Mouse (Mus musculus) brain, adult 10 weeks (tissue): Measurements from ENCODE around the gene Mettl5. TPM values are rescaled to one million over a fixed set of nuclear protein-coding genes. Genes with fewer than 3 reads are reported as not detected.

Experiments
- polyA plus RNA-seq: library from polyadenylated mRNA; stranded (reverse); fragments of 350-450 nt; fragmentation: Illumina TruSeq; extraction: RNeasy Lipid Tissue Mini Kit (QIAGEN cat#74804); gene quantifications from one replicate; pipeline ENCODE4 v1.2.3, GENCODE M21; 2015; ENCODE audit warnings: low read depth, low replicate concordance

Gene Mettl5
- 28.7 TPM for polyA plus RNA-seq

GRCm38 (mm10) chr2:69885451-69886305 lies at the start of gene Mettl5:
Mettl5 (minus strand) TSS chr2:69885615.

DNA sequence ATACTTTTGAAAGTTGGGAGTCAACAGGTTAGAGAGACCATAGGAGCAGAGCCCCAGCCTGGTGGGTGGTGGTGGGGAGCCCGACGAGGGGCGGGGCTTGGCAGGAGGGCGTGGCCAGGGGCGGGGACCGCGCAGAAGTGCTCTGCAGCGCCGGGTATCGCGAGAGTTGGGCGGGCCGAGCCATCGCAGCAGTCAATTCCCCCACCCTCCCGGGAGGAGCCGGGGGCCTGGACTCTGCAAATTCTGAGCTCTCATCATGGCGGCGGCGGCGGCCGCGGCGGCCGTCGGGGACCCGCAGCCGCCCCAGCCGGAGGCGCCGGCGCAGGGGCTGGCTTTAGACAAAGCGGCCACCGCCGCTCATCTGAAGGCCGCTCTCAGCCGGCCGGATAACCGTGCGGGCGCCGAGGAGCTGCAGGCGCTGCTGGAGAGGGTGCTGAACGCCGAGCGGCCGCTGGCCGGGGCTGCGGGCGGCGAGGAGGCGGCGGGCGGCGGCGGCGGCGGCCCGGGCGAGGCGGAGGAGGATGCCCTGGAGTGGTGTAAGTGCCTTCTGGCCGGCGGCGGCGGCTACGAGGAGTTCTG lies 11.7 kb upstream of the Mettl5 start, which contains the start of gene Ubr3:
Gene Ubr3, plus strand, starts transcription at position 208 of the 579 bp plus-strand sequence.

DNA sequence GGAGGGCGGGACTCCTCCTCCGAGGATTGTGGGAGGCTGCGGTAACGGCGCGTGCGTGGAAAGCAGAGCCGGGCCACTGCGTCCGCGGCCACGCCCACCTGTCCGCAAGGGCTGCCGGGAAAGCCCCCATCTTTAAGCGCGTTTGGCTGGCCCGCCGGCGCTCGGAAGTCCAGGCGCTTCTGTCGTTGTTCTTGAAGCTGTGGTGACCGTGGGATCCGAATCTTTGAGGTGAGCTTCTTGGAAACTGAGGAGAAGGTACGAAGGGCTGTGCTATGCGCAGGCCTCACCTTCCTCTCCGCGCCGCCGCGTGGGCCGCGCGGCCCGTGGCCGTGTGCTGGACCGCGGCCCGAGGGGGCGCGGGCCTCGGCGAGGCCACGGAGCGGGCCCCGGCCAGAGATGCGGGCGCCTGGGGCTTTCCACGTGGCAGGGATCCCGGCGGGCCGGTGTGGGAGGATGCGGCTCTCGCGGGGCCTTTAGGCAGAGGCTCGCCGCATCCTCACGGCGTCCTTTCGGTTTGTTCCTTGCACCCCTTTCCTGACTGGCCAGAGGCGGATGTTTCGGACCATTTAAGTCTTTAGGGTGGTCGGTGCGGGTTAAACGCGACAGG lies 23.8 kb downstream of the Mettl5 start, which contains the start of gene Ssb:
Gene Ssb, plus strand, starts transcription at position 78 of the 607 bp plus-strand sequence.

GRCm38 (mm10) chr2:69821711-69822110 lies 63.7 kb downstream of the Mettl5 start, which contains the start of gene Klhl23:
Klhl23 (plus strand) TSS chr2:69821944.

Other genes with a start within 250 kb of the Mettl5 start
- 33.0 TPM for gene Bbs5, start 238.4 kb downstream of the Mettl5 start, polyA plus RNA-seq
- gene Klhl41, start 215.5 kb downstream of the Mettl5 start, polyA plus RNA-seq = 0.34 TPM
- 15.0 TPM for gene Fastkd1, start 172.1 kb downstream of the Mettl5 start, polyA plus RNA-seq
- 36.6 TPM for gene Ppig, start 163.1 kb downstream of the Mettl5 start, polyA plus RNA-seq
- 2.7 TPM for gene Ccdc173, start 96.0 kb downstream of the Mettl5 start, polyA plus RNA-seq
- gene Phospho2, start 96.0 kb downstream of the Mettl5 start, polyA plus RNA-seq = 36.4 TPM
- gene Klhl23, start 63.7 kb downstream of the Mettl5 start, polyA plus RNA-seq = 41.6 TPM
- 141 TPM for gene Ssb, start 24.1 kb downstream of the Mettl5 start, polyA plus RNA-seq
- gene Ubr3, start 11.6 kb upstream of the Mettl5 start, polyA plus RNA-seq = 68.4 TPM
- gene Myo3b, start 153.5 kb upstream of the Mettl5 start, polyA plus RNA-seq = 0.95 TPM